In genomic region chr9:51075780-51076179, GRCm38 (mm10) we compare ENCODE assay signal across 8 mouse cellular contexts. TPM values are rescaled to one million over a fixed set of nuclear protein-coding genes. Genes with fewer than 3 reads are reported as not detected.
A peak's percentile ranks its signal among the peaks of the same experiment; 100 is the strongest.
DNase-seq lines count a peak whose midpoint lies in the region; TF ChIP-seq lines count a peak whose summit lies in the region.

No protein-coding gene starts in this region.

- no peaks in the 10 kb centered on the region for H3K4me1 ChIP-seq in kidney, adult 2 months (ENCODE audit: control insufficient read depth, insufficient read depth, low read length)
- peaks cover 3% of the 10 kb centered on the region for H3K4me1 ChIP-seq in lung, adult 2 months (ENCODE audit: control insufficient read depth, insufficient read depth, low read length)

- H3K27ac ChIP-seq in kidney, adult 2 months (ENCODE audit: insufficient read depth, low read depth, low read length): no peak overlapping the region

- H3K36me3 ChIP-seq in kidney, adult 2 months (ENCODE audit: control insufficient read depth, insufficient read depth, low read length): no peaks in the 10 kb centered on the region

- intact Hi-C loops in left cerebral cortex, postnatal 36 days (cut with DNase I): no loop called here

- H3K27me3 ChIP-seq in kidney, adult 2 months (replicated peaks; ENCODE audit: control insufficient read depth, insufficient read depth, low read length): no peaks in the 10 kb centered on the region

- no peak for TF ChIP-seq CTCF in kidney, adult 2 months (conservative IDR thresholded peaks at IDR 0.05; ENCODE audit: insufficient read depth, insufficient read length, low read depth, low read length)
- no peak for TF ChIP-seq CTCF in lung, adult 2 months (IDR thresholded peaks at IDR 0.05; ENCODE audit: insufficient read depth, low read length)

- WGBS in kidney, adult 2 months: 43% methylated on average over 3 of the region's 3 CpGs
- 25% methylated on average over 3 of the region's 3 CpGs for WGBS in lung, adult 2 months

- H3K4me3 ChIP-seq in kidney, adult 2 months (ENCODE audit: insufficient read depth, low read depth, low read length): peak overlapping the region; percentile 35
- H3K4me3 ChIP-seq in lung, adult 2 months (replicated peaks; ENCODE audit: extremely low read depth, low read depth, low read length): peak overlapping the region; percentile 39

- TF ChIP-seq POLR2A in kidney, adult 2 months (IDR thresholded peaks at IDR 0.05; ENCODE audit: low read depth, low read length): no peak
- no peak for TF ChIP-seq POLR2A in lung, adult 2 months (IDR thresholded peaks at IDR 0.05; ENCODE audit: borderline replicate concordance, extremely low read depth, low read depth, low read length)

- peak; percentile 9 to 10 for DNase-seq in left cerebral cortex, postnatal 36 days (ENCODE audit: low spot score in 2 of 2)
- no peak for DNase-seq in left cerebral cortex, adult 8-10 months (ENCODE audit: low spot score in 2 of 2)
- peak; percentile 70 for DNase-seq in cerebellum, adult 9-10 months
- DNase-seq in heart, adult 8-10 months (ENCODE audit: low spot score): peak; percentile 50
- peak; percentile 61 for DNase-seq in kidney, adult 2 months
- peak; percentile 9 for DNase-seq in lung, adult 2 months
- peak; percentile 15 for DNase-seq in right cerebral cortex, postnatal 25 days
- DNase-seq in frontal cortex, postnatal 10 days (ENCODE audit: low spot score in 2 of 2): no peak

RNA-seq across cellular contexts. Expression of gene Layn, which starts 1.1 kb away (rescaled TPM):
- total RNA-seq in left cerebral cortex, postnatal 36 days (2021): 1 to 10 TPM; 4.1 to 5.7 TPM
- 1 to 10 TPM; 4.2 to 6.4 (median 5.3) TPM for total RNA-seq in left cerebral cortex, adult 8-10 months (2022)
- 1 to 10 TPM; 5.0 to 5.5 (median 5.2) TPM for total RNA-seq in heart, adult 8-10 months (2022)
- polyA plus RNA-seq in kidney, adult 2 months (2012; rRNA removed): 4.5 and 4.6 TPM in 2 replicates
- 8.4 and 9.9 TPM in 2 replicates for polyA plus RNA-seq in lung, adult 2 months (2012; rRNA removed)

RNA-seq across cellular contexts. Expression of gene Btg4, which starts 15.1 kb away (rescaled TPM):
- not detected for total RNA-seq in left cerebral cortex, postnatal 36 days (2021)
- total RNA-seq in left cerebral cortex, adult 8-10 months (2022): not detected
- total RNA-seq in heart, adult 8-10 months (2022): not detected
- not detected in 2 replicates for polyA plus RNA-seq in kidney, adult 2 months (2012; rRNA removed)
- 0.08 TPM in 1 of 2 replicates, not detected in the other for polyA plus RNA-seq in lung, adult 2 months (2012; rRNA removed)

RNA-seq across cellular contexts. Expression of gene 4833427G06Rik, which starts 26.1 kb away (rescaled TPM):
- not detected for total RNA-seq in left cerebral cortex, postnatal 36 days (2021)
- total RNA-seq in left cerebral cortex, adult 8-10 months (2022): under 1 TPM in 1 of 4 experiments, not detected in 3; 0.39 TPM
- total RNA-seq in heart, adult 8-10 months (2022): not detected
- not detected in 2 replicates for polyA plus RNA-seq in kidney, adult 2 months (2012; rRNA removed)
- 1.9 and 2.4 TPM in 2 replicates for polyA plus RNA-seq in lung, adult 2 months (2012; rRNA removed)

Comparison
In these comparisons a context has a peak if more than half of its experiments do, and no peak if none do; other contexts are left out.
1. DNase-seq: peak in left cerebral cortex, postnatal 36 days (2 of 2), cerebellum, adult 9-10 months (single experiment), heart, adult 8-10 months (single experiment), kidney, adult 2 months (single experiment), lung, adult 2 months (single experiment) and right cerebral cortex, postnatal 25 days (single experiment); none in left cerebral cortex, adult 8-10 months (0 of 2) and frontal cortex, postnatal 10 days (0 of 2).